In genomic region chr2:172256418-172256817, GRCm38 (mm10) we compare ENCODE assay signal across 15 mouse cellular contexts. TPM values are rescaled to one million over a fixed set of nuclear protein-coding genes. Genes with fewer than 3 reads are reported as not detected.
A peak's percentile ranks its signal among the peaks of the same experiment; 100 is the strongest.
DNase-seq lines count a peak whose midpoint lies in the region; ATAC-seq and TF ChIP-seq lines count a peak whose summit lies in the region.
"Had no signal": no experiment of that assay in that cellular context is flagged by ENCODE, and none has a peak within 500 bp of the region (broad histone marks: within the 10 kb centered on the region; RNA-seq: fewer than 3 reads in every experiment).

No protein-coding gene starts in this region.

- 0 out of 2 replicates have a peak, but pooled peaks cover 3% of the 10 kb centered on the region for H3K4me1 ChIP-seq in heart, embryonic 11.5 days (ENCODE audit: control insufficient read depth, insufficient read depth, low read length)
- no peaks in the 10 kb centered on the region for H3K4me1 ChIP-seq in neural tube, embryonic 14.5 days (ENCODE audit: control insufficient read depth, insufficient read depth, low read length)
- no peaks in the 10 kb centered on the region for H3K4me1 ChIP-seq in neural tube, embryonic 15.5 days
- no peaks in the 10 kb centered on the region for H3K4me1 ChIP-seq in kidney, adult 2 months (ENCODE audit: control insufficient read depth, insufficient read depth, low read length)
- H3K4me1 ChIP-seq: stomach, embryonic 15.5 days had no signal

- no peak overlapping the region for H3K9ac ChIP-seq in heart, embryonic 11.5 days (ENCODE audit: low read depth, low read length)
- no peak overlapping the region for H3K9ac ChIP-seq in neural tube, embryonic 14.5 days (replicated peaks; ENCODE audit: low read depth, low read length)
- no peak overlapping the region for H3K9ac ChIP-seq in neural tube, embryonic 15.5 days (replicated peaks)
- H3K9ac ChIP-seq: limb, embryonic 13.5 days; stomach, embryonic 15.5 days had no signal

- ATAC-seq in heart, embryonic 11.5 days (replicated peaks; ENCODE audit: insufficient number of reproducible peaks, low FRiP score, low TSS enrichment), result no peak
- peak; percentile 54; the same call in 1 of the 2 replicates for ATAC-seq in neural tube, embryonic 14.5 days (ENCODE audit: low read depth)
- ATAC-seq in neural tube, embryonic 15.5 days (ENCODE audit: low FRiP score), result no peak
- ATAC-seq: activated CD4-positive, CD25-positive, alpha-beta regulatory T cell, adult 4 months; intestine, embryonic 16.5 days had no signal

- H3K27me3 ChIP-seq in heart, embryonic 11.5 days (ENCODE audit: control insufficient read depth, insufficient read depth, low read length), result no peaks in the 10 kb centered on the region
- no peaks in the 10 kb centered on the region for H3K27me3 ChIP-seq in neural tube, embryonic 14.5 days (ENCODE audit: control insufficient read depth, insufficient read depth, low read length)
- H3K27me3 ChIP-seq in neural tube, embryonic 15.5 days (replicated peaks), result no peaks in the 10 kb centered on the region
- H3K27me3 ChIP-seq in myocyte (ENCODE audit: control insufficient read depth, insufficient read depth, insufficient read length), result no peaks in the 10 kb centered on the region
- no peaks in the 10 kb centered on the region for H3K27me3 ChIP-seq in kidney, adult 2 months (replicated peaks; ENCODE audit: control insufficient read depth, insufficient read depth, low read length)
- H3K27me3 ChIP-seq: stomach, embryonic 15.5 days had no signal

- no peak overlapping the region for H3ac ChIP-seq in myocyte (ENCODE audit: control insufficient read depth, insufficient read length)

- no peak overlapping the region for H3K4me3 ChIP-seq in heart, embryonic 11.5 days (ENCODE audit: low read depth, low read length)
- H3K4me3 ChIP-seq in neural tube, embryonic 14.5 days (ENCODE audit: low read depth, low read length), result no peak overlapping the region
- H3K4me3 ChIP-seq in neural tube, embryonic 15.5 days (replicated peaks), result no peak overlapping the region
- H3K4me3 ChIP-seq in myocyte, result no peak overlapping the region
- H3K4me3 ChIP-seq in kidney, adult 2 months (ENCODE audit: insufficient read depth, low read depth, low read length), result no peak overlapping the region
- H3K4me3 ChIP-seq: limb, embryonic 13.5 days; stomach, embryonic 15.5 days had no signal

- H3K36me3 ChIP-seq in heart, embryonic 11.5 days (ENCODE audit: control insufficient read depth, insufficient read depth, low read length), result no peaks in the 10 kb centered on the region
- H3K36me3 ChIP-seq in neural tube, embryonic 14.5 days (ENCODE audit: control insufficient read depth, insufficient read depth, low read length), result no peaks in the 10 kb centered on the region
- no peaks in the 10 kb centered on the region for H3K36me3 ChIP-seq in neural tube, embryonic 15.5 days
- H3K36me3 ChIP-seq in myocyte (ENCODE audit: control insufficient read depth, insufficient read depth), result no peaks in the 10 kb centered on the region
- no peaks in the 10 kb centered on the region for H3K36me3 ChIP-seq in kidney, adult 2 months (ENCODE audit: control insufficient read depth, insufficient read depth, low read length)
- H3K36me3 ChIP-seq: limb, embryonic 13.5 days; stomach, embryonic 15.5 days had no signal

- H3K4me2 ChIP-seq in heart, embryonic 11.5 days, result peak overlapping the region; percentile 31; the same call in 1 of the 2 replicates
- no peak overlapping the region for H3K4me2 ChIP-seq in neural tube, embryonic 14.5 days (ENCODE audit: low read depth, low read length)
- H3K4me2 ChIP-seq in neural tube, embryonic 15.5 days, result no peak overlapping the region
- peak overlapping the region; percentile 79 for H3K4me2 ChIP-seq in myocyte (ENCODE audit: low read depth)
- H3K4me2 ChIP-seq: limb, embryonic 13.5 days; stomach, embryonic 15.5 days had no signal

- peak overlapping the region; percentile 35; the same call in 1 of the 2 replicates for H3K27ac ChIP-seq in heart, embryonic 11.5 days (ENCODE audit: low read depth, low read length)
- H3K27ac ChIP-seq in neural tube, embryonic 14.5 days (ENCODE audit: low read depth, low read length), result no peak overlapping the region; the same call in 1 of the 2 replicates
- no peak overlapping the region for H3K27ac ChIP-seq in neural tube, embryonic 15.5 days (replicated peaks)
- H3K27ac ChIP-seq in kidney, adult 2 months (ENCODE audit: insufficient read depth, low read depth, low read length), result no peak overlapping the region
- H3K27ac ChIP-seq: limb, embryonic 13.5 days; stomach, embryonic 15.5 days had no signal

- H3K9me3 ChIP-seq in heart, embryonic 11.5 days (replicated peaks; ENCODE audit: control insufficient read depth, low read length), result no peaks in the 10 kb centered on the region
- H3K9me3 ChIP-seq in neural tube, embryonic 14.5 days (ENCODE audit: control insufficient read depth, low read length), result no peaks in the 10 kb centered on the region
- H3K9me3 ChIP-seq in neural tube, embryonic 15.5 days (replicated peaks), result no peaks in the 10 kb centered on the region
- H3K9me3 ChIP-seq: limb, embryonic 13.5 days; stomach, embryonic 15.5 days had no signal

- H3K79me2 ChIP-seq in myocyte (ENCODE audit: control insufficient read depth, insufficient read depth), result no peaks in the 10 kb centered on the region

- no peak for DNase-seq in heart, adult 18-20 months
- peak; percentile 90 for DNase-seq in brain, embryonic 14.5 days (ENCODE audit: low read depth)
- DNase-seq in thymus, postnatal 36 days, result no peak
- no peak for DNase-seq in kidney, adult 2 months
- DNase-seq: cerebellum, adult 11-12 months had no signal

- WGBS in heart, embryonic 11.5 days (ENCODE audit: insufficient replicate concordance), result 81% methylated on average over 6 of the region's 6 CpGs
- 67% methylated on average over 6 of the region's 6 CpGs for WGBS in neural tube, embryonic 14.5 days
- WGBS in neural tube, embryonic 15.5 days, result 70% methylated on average over 6 of the region's 6 CpGs
- WGBS in kidney, adult 2 months, result 73% methylated on average over 6 of the region's 6 CpGs

- TF ChIP-seq POLR2A in brain, embryonic 14.5 days (IDR thresholded peaks at IDR 0.05; ENCODE audit: borderline replicate concordance, extremely low read depth, insufficient read depth, insufficient read length, poor library complexity, severe bottlenecking), result no peak
- no peak for TF ChIP-seq POLR2A in myocyte (IDR thresholded peaks at IDR 0.05; ENCODE audit: insufficient read length, low read depth)
- TF ChIP-seq POLR2A in kidney, adult 2 months (IDR thresholded peaks at IDR 0.05; ENCODE audit: low read depth, low read length), result no peak

- no peak for TF ChIP-seq CTCF in brain, embryonic 14.5 days (IDR thresholded peaks at IDR 0.05; ENCODE audit: borderline replicate concordance, extremely low read depth, insufficient read depth, insufficient read length)
- no peak for TF ChIP-seq CTCF in kidney, adult 2 months (conservative IDR thresholded peaks at IDR 0.05; ENCODE audit: insufficient read depth, insufficient read length, low read depth, low read length)

TF ChIP-seq in myocyte, 11 proteins besides CTCF, POLR2A, EP300 and RAD21:
- no peak for TF ChIP-seq POLR2AphosphoS2 (IDR thresholded peaks at IDR 0.05; ENCODE audit: insufficient read length, low read depth)

RNA-seq across cellular contexts. Expression of gene Mc3r, which starts 8.1 kb away (rescaled TPM):
- polyA plus RNA-seq in heart, embryonic 11.5 days (2014; fragmentation: Nextera tagmentation; extraction: Ambion mirVana), result 0.13 TPM in 1 of 2 replicates, not detected in the other
- total RNA-seq in heart, adult 18-20 months (2021), result not detected
- polyA plus RNA-seq in neural tube, embryonic 14.5 days (2014; fragmentation: Nextera tagmentation; extraction: Ambion mirVana), result 0.12 TPM in 1 of 2 replicates, not detected in the other
- polyA plus RNA-seq in neural tube, embryonic 15.5 days (2015; fragmentation: Nextera tagmentation; extraction: Ambion mirVana), result 0.26 and 0.28 TPM in 2 replicates
- 0.29 and 0.39 TPM in 2 replicates for polyA plus RNA-seq in brain, embryonic 14.5 days (2012; rRNA removed)
- polyA plus RNA-seq in myocyte (2012; fragmentation: generic; extraction: Trizol), result not detected
- polyA plus RNA-seq in kidney, adult 2 months (2012; rRNA removed), result not detected in 2 replicates
- total RNA-seq: neutrophil, adult 5-6 weeks had no signal
- polyA plus RNA-seq: activated CD4-positive, CD25-positive, alpha-beta regulatory T cell, adult 4 months; heart, embryonic 16.5 days; intestine, embryonic 16.5 days; stomach, embryonic 15.5 days had no signal

Comparison
In these comparisons a context has a peak if more than half of its experiments do, and no peak if none do; other contexts are left out.
1. H3K4me2 ChIP-seq: peak in heart, embryonic 11.5 days (single experiment) and myocyte (single experiment); none in neural tube, embryonic 14.5 days (single experiment) and neural tube, embryonic 15.5 days (single experiment).